Mouse (Mus musculus) kidney, adult 2 months (tissue): ENCODE data around the gene Sh3glb2. TPM values are rescaled to one million over a fixed set of nuclear protein-coding genes. Genes with fewer than 3 reads are reported as not detected.

Source experiments
- DNase-seq: peaks from one replicate; pipeline ENCODE4 v3.0.0; 2021
- H3K27ac ChIP-seq: fragments of 200-500 bp; 2 replicates; pipeline ENCODE4 v1.5.1; 2012; ENCODE audit warnings: low read depth, low read length, control low read depth, inconsistent platforms; ENCODE audit not compliant: insufficient read depth
- H3K27me3 ChIP-seq: fragments of 200-500 bp; replicated peaks from 2 replicates; pipeline ENCODE4 v1.6.1; 2012; ENCODE audit warnings: mild to moderate bottlenecking, moderate library complexity, low read length, inconsistent platforms; ENCODE audit not compliant: control insufficient read depth, insufficient read depth
- H3K36me3 ChIP-seq: fragments of 200-500 bp; 2 replicates; pipeline ENCODE4 v1.6.1; 2012; ENCODE audit warnings: mild to moderate bottlenecking, moderate library complexity, low read length, inconsistent platforms; ENCODE audit not compliant: control insufficient read depth, insufficient read depth
- H3K4me1 ChIP-seq: fragments of 200-500 bp; 2 replicates; pipeline ENCODE4 v1.6.1; 2011; ENCODE audit warnings: low read length; ENCODE audit not compliant: control insufficient read depth, insufficient read depth
- H3K4me3 ChIP-seq: fragments of 200-500 bp; 2 replicates; pipeline ENCODE4 v1.5.1; 2011; ENCODE audit warnings: mild to moderate bottlenecking, low read depth, low read length, control low read depth; ENCODE audit not compliant: insufficient read depth
- CTCF ChIP-seq: fragments of 200-500 bp; conservative IDR thresholded peaks from 2 replicates; pipeline ENCODE4 v1.5.1; 2011; ENCODE audit warnings: low read depth, mild to moderate bottlenecking, control low read depth, low read length, moderate library complexity, mixed read lengths; ENCODE audit not compliant: insufficient read depth, insufficient read length
- POLR2A ChIP-seq: fragments of 200-500 bp; IDR thresholded peaks from one replicate; pipeline ENCODE4 v1.6.1; 2011; ENCODE audit warnings: low read depth, low read length, control low read depth
- WGBS: fragments of 180-500 bp; shearing (Covaris S2); methylation state at CpG from one replicate; pipeline ENCODE4 v1.1.7; 2018; 5-methylcytosine and 5-hydroxymethylcytosine counted together
- polyA plus RNA-seq: library from polyadenylated mRNA; depleted of rRNA; stranded (reverse); fragments of >200 nt; gene quantifications from 2 replicates; pipeline ENCODE4 v1.2.3, GENCODE M21; 2012; rRNA removed

The Sh3glb2 gene
- polyA plus RNA-seq, result 84.6 and 132 TPM in 2 replicates

DNA sequence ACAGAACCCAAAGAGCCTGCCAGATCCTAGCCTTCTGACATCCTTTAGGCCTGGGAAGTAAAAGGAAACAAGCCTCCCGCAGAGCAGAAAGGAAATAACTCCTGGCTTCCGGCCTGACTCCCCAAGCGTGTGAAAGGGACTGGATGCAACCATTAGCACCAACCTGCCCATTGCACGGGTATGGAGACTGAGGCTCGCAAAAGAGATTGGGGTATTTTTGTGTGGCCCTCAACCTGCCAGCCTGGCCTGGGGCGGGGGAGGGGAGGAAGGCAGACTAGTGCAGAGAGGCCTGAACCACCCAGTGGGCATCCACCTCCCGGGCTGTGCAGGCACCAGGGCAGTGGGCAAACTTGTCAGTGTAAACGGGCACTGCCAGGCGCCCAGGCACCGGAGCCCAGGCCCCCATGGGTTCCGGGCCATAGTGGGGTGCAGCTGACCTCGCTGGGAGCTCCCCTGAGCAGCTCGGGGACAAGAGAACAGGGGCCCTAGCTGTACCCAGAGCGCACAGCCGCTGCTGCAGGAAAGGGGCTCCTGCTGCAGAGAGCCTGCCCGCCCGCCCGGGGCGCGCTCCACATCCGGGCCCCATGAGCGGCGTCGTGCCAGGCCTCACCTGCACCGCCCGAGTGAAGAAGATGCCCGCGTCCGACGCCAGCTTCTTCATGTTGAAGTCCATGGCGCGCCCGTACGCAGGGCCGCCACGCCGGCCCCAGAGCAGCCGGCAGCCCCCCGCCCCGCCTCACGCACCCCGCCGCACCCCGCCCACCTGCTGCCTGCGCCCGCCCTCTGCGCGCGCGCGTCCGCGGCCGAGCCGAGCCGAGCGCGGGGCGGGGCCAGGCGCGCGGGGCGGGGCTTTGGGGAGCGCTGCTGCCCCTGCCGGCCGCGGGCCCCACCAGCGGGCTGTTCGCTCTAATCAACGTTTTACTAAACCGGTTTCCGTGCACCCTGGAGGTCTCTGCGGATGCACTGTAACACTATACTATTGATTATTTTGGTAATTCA lies at the start of gene Sh3glb2:
Sh3glb2 (minus strand) TSS at position 805 of the 999 bp plus-strand sequence.
- H3K4me3 ChIP-seq, result peak within 1 kb of the TSS; percentile 94
- 1% methylated on average over 65 of the region's 73 CpGs for WGBS

DNA sequence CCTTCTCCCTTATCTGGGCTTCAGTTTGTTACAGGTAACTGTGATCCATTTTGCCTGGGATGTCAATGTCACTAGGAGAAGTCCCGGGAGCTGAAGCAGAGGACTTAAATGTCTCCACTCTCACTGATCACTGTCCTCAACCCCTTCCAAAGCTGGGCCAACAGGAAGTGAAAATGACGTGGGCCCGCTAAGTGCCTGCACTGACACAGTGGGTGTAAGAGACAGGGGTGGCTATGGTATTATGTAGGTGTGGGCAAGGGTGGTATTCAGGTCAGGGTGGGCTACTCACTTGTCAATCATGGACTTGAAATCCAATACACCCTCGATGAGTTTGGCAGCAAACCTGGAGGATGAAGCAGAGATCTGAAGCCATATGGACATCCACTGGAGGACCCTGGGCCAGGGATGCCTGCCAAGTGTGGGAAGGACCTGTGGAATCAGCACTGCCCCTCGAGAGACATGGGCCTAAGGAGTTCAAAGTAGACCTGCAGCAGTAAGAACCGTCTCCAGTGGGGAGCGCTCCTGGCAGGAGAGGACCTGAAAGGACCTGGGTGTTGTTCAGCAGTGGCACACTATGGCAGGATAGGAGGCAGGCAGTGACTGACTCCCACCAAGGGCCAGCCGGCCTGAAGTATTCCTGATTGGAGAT lies 49.4 kb upstream of the Sh3glb2 start:
- H3K4me3 ChIP-seq, result no peak overlapping the region
- no peaks in the 10 kb centered on the region for H3K27me3 ChIP-seq
- H3K27ac ChIP-seq, result no peak overlapping the region
- no peaks in the 10 kb centered on the region for H3K36me3 ChIP-seq
- H3K4me1 ChIP-seq, result peaks cover under 1% of the 10 kb centered on the region; the same call in 1 of the 2 replicates
- WGBS, result 73% methylated on average over 8 of the region's 8 CpGs
- TF ChIP-seq POLR2A, result no peak
- no peak for TF ChIP-seq CTCF
- DNase-seq, result no peak

More for the DNA sequence above, at the start of gene Sh3glb2:
- H3K27me3 ChIP-seq, result no peaks in the 10 kb centered on the region
- TF ChIP-seq POLR2A (no peak), CTCF (peak; percentile 39)
- H3K4me1 ChIP-seq, result peaks cover 4% of the 10 kb centered on the region; the same call in 1 of the 2 replicates
- peak; percentile 85 for DNase-seq
- peak within 1 kb of the TSS; percentile 54 for H3K27ac ChIP-seq
- no peaks in the 10 kb centered on the region for H3K36me3 ChIP-seq

DNA sequence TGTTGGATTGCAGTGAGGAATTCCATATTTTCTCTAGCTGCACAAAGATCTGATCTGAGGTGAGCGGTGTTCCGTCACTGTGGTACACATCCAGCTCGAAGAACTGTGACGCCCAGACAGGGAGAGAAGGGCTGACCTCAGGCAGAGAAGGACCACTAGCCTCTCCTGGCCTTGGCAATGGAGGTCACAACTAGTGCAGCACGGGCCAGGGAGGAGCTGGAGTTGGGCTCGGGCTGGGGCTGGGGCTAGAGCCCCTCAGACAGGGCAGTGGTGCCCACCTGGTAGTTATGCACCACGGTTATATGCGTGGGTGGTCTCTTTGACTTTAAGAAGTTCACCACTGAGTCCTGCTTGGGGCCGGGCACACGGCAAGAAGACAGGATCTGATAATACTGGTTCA lies 48.6 kb upstream of the Sh3glb2 start:
- DNase-seq, result no peak
- WGBS, result 91% methylated on average over 10 of the region's 10 CpGs
- no peak overlapping the region for H3K27ac ChIP-seq
- H3K36me3 ChIP-seq, result no peaks in the 10 kb centered on the region
- H3K4me3 ChIP-seq, result no peak overlapping the region
- TF ChIP-seq CTCF (no peak), POLR2A (no peak)
- H3K4me1 ChIP-seq, result no peaks in the 10 kb centered on the region; the same call in 1 of the 2 replicates
- no peaks in the 10 kb centered on the region for H3K27me3 ChIP-seq

DNA sequence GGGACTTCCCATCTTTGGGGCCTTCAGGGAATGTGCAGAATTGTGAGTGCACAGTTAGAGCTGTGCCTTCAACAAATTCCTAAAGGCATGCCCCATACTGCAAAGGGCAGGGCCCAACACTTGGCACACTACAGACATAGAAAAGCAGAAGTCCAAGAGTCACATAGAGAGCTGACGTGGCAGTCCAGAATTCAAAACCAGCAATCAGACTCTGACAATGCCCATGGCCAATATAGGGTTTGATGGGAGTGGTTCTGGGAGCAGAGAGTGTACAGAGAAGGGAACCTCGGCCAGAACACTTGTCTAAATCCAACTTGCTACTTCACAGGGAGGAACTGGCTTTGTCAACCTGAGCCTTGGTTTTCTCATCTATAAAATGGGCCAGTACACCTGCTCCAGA lies 48.1 kb upstream of the Sh3glb2 start:
- H3K27me3 ChIP-seq, result no peaks in the 10 kb centered on the region
- no peaks in the 10 kb centered on the region; the same call in 1 of the 2 replicates for H3K4me1 ChIP-seq
- H3K4me3 ChIP-seq, result no peak overlapping the region
- H3K27ac ChIP-seq, result no peak overlapping the region
- no peak for DNase-seq
- TF ChIP-seq CTCF (no peak), POLR2A (no peak)
- WGBS, result 79% methylated on average over 2 of the region's 2 CpGs
- no peaks in the 10 kb centered on the region for H3K36me3 ChIP-seq

DNA sequence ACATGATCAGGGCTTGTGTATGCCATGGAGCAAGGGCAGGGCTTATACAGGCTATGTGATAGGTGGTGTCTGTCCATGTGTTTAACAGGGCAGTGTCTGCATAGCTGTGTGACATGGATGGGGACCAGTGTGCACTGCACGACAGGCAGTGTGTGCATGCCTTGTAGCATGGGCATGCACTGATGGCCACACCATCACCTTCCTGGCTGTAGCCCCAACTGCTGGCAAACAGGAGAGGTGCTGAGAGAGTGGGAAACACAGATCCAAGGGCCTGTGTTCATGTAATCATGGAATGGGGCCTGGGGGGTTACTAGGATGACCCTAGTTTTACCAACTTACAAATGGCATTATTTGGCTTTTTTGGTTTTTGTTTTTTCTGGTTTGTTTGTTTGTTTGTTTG lies 44.7 kb upstream of the Sh3glb2 start:
- 86% methylated on average over 1 of the region's 1 CpGs for WGBS
- Histone ChIP-seq H3K27ac (no peak overlapping the region), H3K4me3 (no peak overlapping the region), H3K36me3 (no peaks in the 10 kb centered on the region), H3K27me3 (no peaks in the 10 kb centered on the region), H3K4me1 (no peaks in the 10 kb centered on the region)
- no peak for DNase-seq
- TF ChIP-seq CTCF (no peak), POLR2A (no peak)

DNA sequence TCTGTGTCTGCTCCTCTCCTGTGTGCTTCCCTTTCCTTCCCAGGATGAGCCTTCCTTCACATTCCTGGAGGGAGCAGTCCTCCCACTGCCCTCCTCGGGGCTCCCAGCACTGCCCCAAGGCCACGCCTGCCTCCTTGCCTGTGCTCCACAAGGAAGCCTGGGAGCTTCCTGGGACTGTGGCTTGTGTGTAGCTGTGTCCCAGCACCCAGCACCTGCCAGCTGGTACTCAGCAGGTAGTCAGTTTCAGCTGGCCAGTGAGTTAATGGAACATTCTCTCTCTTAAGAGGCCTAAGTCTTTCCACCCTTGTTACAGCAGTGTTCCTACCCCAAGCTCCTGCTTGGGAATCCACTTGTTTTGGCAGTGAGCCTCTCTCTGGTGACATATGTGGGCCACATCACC lies 43.7 kb upstream of the Sh3glb2 start:
- H3K27me3 ChIP-seq, result no peaks in the 10 kb centered on the region
- H3K36me3 ChIP-seq, result no peaks in the 10 kb centered on the region
- no peak for DNase-seq
- no peaks in the 10 kb centered on the region for H3K4me1 ChIP-seq
- no peak overlapping the region for H3K27ac ChIP-seq
- no peak overlapping the region for H3K4me3 ChIP-seq
- WGBS, result 54% methylated on average over 2 of the region's 2 CpGs
- TF ChIP-seq POLR2A, result no peak

DNA sequence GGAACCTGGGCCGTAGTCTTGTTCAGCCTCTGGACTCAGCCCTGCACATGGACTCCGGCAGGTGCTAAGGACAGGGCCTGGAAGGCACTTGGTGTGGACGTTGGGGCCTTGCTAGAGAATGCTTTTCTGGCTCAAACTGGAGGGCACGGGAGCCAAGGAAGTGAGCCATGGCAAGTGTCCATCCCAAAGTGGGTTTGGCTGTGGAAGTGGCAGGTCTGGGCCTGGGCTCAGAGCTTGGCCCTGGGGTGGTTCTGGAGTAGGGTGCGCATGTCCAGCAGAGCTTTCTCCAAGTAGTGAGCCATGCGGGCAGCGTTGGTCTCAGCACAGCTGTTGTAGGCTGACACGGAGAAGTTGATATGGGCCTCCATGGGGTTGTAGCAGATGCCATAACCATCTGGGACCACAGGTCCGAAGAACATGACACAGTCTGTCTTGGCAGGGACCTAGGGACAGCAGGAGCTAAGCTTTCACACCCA lies 43.3 kb upstream of the Sh3glb2 start:
- H3K27me3 ChIP-seq, result no peaks in the 10 kb centered on the region
- H3K36me3 ChIP-seq, result no peaks in the 10 kb centered on the region; the same call in 1 of the 2 replicates
- 85% methylated on average over 9 of the region's 9 CpGs for WGBS
- no peaks in the 10 kb centered on the region for H3K4me1 ChIP-seq
- no peak for TF ChIP-seq POLR2A
- H3K4me3 ChIP-seq, result no peak overlapping the region
- peak; percentile 30 for DNase-seq
- H3K27ac ChIP-seq, result no peak overlapping the region
